Mouse (Mus musculus) CH12.LX (cell line): ENCODE data around the gene Bcat1. TPM values are rescaled to one million over a fixed set of nuclear protein-coding genes. Genes with fewer than 3 reads are reported as not detected.

Experiments used
- DNase-seq: peaks from one replicate; pipeline ENCODE4 v3.0.0-alpha.2; 2013; ENCODE audit errors: extremely low read depth
- H3K27ac ChIP-seq: 2 replicates; pipeline ENCODE4 v1.5.1; 2012; ENCODE audit warnings: low read depth, mild to moderate bottlenecking, control low read depth, moderate library complexity; ENCODE audit not compliant: insufficient read depth
- H3K27me3 ChIP-seq: replicated peaks from 2 replicates; pipeline ENCODE3; 2012; ENCODE audit warnings: inconsistent platforms
- H3K36me3 ChIP-seq, 2 experiments: replicated peaks in 1 of 2; 2 replicates each; pipeline versions ENCODE3 to v1.6.1; 2012; ENCODE audit warnings: inconsistent platforms in 1 of 2, low read length in 1 of 2, mild to moderate bottlenecking in 1 of 2, mixed read lengths in 1 of 2, moderate library complexity in 1 of 2; ENCODE audit not compliant: control insufficient read depth in 1 of 2, insufficient read depth in 1 of 2
- H3K4me1 ChIP-seq, 2 experiments: 2 replicates each; pipeline ENCODE4 v1.6.1; 2012; ENCODE audit warnings: inconsistent platforms in 1 of 2, moderate library complexity in 1 of 2; ENCODE audit not compliant: insufficient read depth in 2 of 2, control insufficient read depth in 1 of 2
- H3K4me2 ChIP-seq: 2 replicates; pipeline ENCODE4 v1.6.1; 2012; ENCODE audit warnings: low read depth, mild to moderate bottlenecking, control low read depth; ENCODE audit not compliant: poor library complexity, insufficient read depth, severe bottlenecking
- H3K4me3 ChIP-seq, 3 experiments: fragments of 150-350 bp in 1 of 3; sonication (generic) in 1 of 3; replicated peaks in 1 of 3; 2 replicates each; pipeline versions ENCODE3 to v1.5.1; 2011 to 2012; ENCODE audit warnings: low read depth in 2 of 3, low read length in 2 of 3, mild to moderate bottlenecking in 2 of 3, moderate library complexity in 2 of 3, control low read depth in 1 of 3, improper control_type of control experiment in 1 of 3, inconsistent platforms in 1 of 3, mixed read lengths in 1 of 3; ENCODE audit not compliant: poor library complexity in 1 of 3
- H3K79me2 ChIP-seq: replicated peaks from 2 replicates; pipeline ENCODE4 v1.6.1; 2012; ENCODE audit warnings: mild to moderate bottlenecking, moderate library complexity; ENCODE audit not compliant: control insufficient read depth, poor library complexity, insufficient read depth, severe bottlenecking; ENCODE audit errors: extremely low read depth
- H3K9ac ChIP-seq: 2 replicates; pipeline ENCODE4 v1.6.1; 2012; ENCODE audit warnings: low read depth, mild to moderate bottlenecking, control low read depth, moderate library complexity; ENCODE audit not compliant: insufficient read depth
- H3K9me3 ChIP-seq: replicated peaks from 2 replicates; pipeline ENCODE3; 2012; ENCODE audit warnings: low read length, inconsistent platforms, mixed read lengths
- BHLHE40 ChIP-seq: IDR thresholded peaks from 2 replicates; pipeline ENCODE4 v1.6.1; 2011; ENCODE audit warnings: mild to moderate bottlenecking, low read depth, low read length, improper control_type of control experiment
- CHD2 ChIP-seq: IDR thresholded peaks from 2 replicates; pipeline ENCODE4 v1.6.1; 2011; ENCODE audit warnings: low read length, improper control_type of control experiment
- CTCF ChIP-seq, 2 experiments: IDR thresholded peaks in 1 of 2; conservative IDR thresholded peaks in 1 of 2; 2 replicates each; pipeline ENCODE4 v1.5.1; 2011 to 2012; ENCODE audit warnings: low read depth in 2 of 2, low read length in 2 of 2, improper control_type of control experiment in 1 of 2, inconsistent platforms in 1 of 2, mild to moderate bottlenecking in 1 of 2, moderate library complexity in 1 of 2
- E2F4 ChIP-seq: IDR thresholded peaks from 2 replicates; pipeline ENCODE4 v1.6.1; 2011; ENCODE audit warnings: low read depth, low read length, improper control_type of control experiment; ENCODE audit not compliant: insufficient replicate concordance
- ELF1 ChIP-seq: IDR thresholded peaks from 2 replicates; pipeline ENCODE4 v1.6.1; 2014; ENCODE audit warnings: low read depth, mild to moderate bottlenecking, inconsistent platforms, low read length, improper control_type of control experiment
- EP300 ChIP-seq: IDR thresholded peaks from 2 replicates; pipeline ENCODE4 v1.6.1; 2011; ENCODE audit warnings: low read length, improper control_type of control experiment
- ETS1 ChIP-seq: conservative IDR thresholded peaks from 2 replicates; pipeline ENCODE4 v1.6.1; 2012; ENCODE audit warnings: low read depth, mild to moderate bottlenecking, inconsistent platforms, low read length, improper control_type of control experiment, moderate library complexity
- HCFC1 ChIP-seq: IDR thresholded peaks from 2 replicates; pipeline ENCODE4 v1.6.1; 2012; ENCODE audit warnings: low read depth, mild to moderate bottlenecking, inconsistent platforms, low read length, improper control_type of control experiment
- IRF4 ChIP-seq: IDR thresholded peaks from 2 replicates; pipeline ENCODE4 v1.6.1; 2014; ENCODE audit warnings: low read depth, mild to moderate bottlenecking, inconsistent platforms, low read length, improper control_type of control experiment
- KAT2A ChIP-seq: IDR thresholded peaks from 2 replicates; pipeline ENCODE4 v1.6.1; 2012; ENCODE audit warnings: low read length, improper control_type of control experiment, inconsistent platforms; ENCODE audit not compliant: insufficient replicate concordance
- MAX ChIP-seq: IDR thresholded peaks from 2 replicates; pipeline ENCODE4 v1.6.1; 2011; ENCODE audit warnings: low read length, improper control_type of control experiment
- MAZ ChIP-seq: IDR thresholded peaks from 2 replicates; pipeline ENCODE4 v1.6.1; 2012; ENCODE audit warnings: low read depth, mild to moderate bottlenecking, inconsistent platforms, low read length, improper control_type of control experiment, moderate library complexity
- MEF2A ChIP-seq: IDR thresholded peaks from 2 replicates; pipeline ENCODE4 v1.6.1; 2014; ENCODE audit warnings: low read depth, mild to moderate bottlenecking, inconsistent platforms, low read length, improper control_type of control experiment, borderline replicate concordance
- MXI1 ChIP-seq: IDR thresholded peaks from 2 replicates; pipeline ENCODE4 v1.6.1; 2011; ENCODE audit warnings: mild to moderate bottlenecking, low read depth, low read length, improper control_type of control experiment
- MYC ChIP-seq: IDR thresholded peaks from 2 replicates; pipeline ENCODE4 v1.6.1; 2011; ENCODE audit warnings: low read depth, mild to moderate bottlenecking, improper control_type of control experiment, low read length
- NELFE ChIP-seq: IDR thresholded peaks from 2 replicates; pipeline ENCODE4 v1.6.1; 2011; ENCODE audit warnings: low read depth, low read length, improper control_type of control experiment
- NRF1 ChIP-seq: IDR thresholded peaks from 2 replicates; pipeline ENCODE4 v1.6.1; 2014; ENCODE audit warnings: low read depth, mild to moderate bottlenecking, inconsistent platforms, low read length, improper control_type of control experiment, moderate library complexity
- POLR2A ChIP-seq: IDR thresholded peaks from 2 replicates; pipeline ENCODE4 v1.6.1; 2011; ENCODE audit warnings: low read depth, mild to moderate bottlenecking, improper control_type of control experiment, low read length
- RAD21 ChIP-seq: IDR thresholded peaks from 2 replicates; pipeline ENCODE4 v1.6.1; 2011; ENCODE audit warnings: low read depth, mild to moderate bottlenecking, low read length, improper control_type of control experiment, moderate library complexity
- RCOR1 ChIP-seq: conservative IDR thresholded peaks from 2 replicates; pipeline ENCODE4 v1.6.1; 2012; ENCODE audit warnings: low read depth, mild to moderate bottlenecking, inconsistent platforms, low read length, improper control_type of control experiment
- SIN3A ChIP-seq: IDR thresholded peaks from 2 replicates; pipeline ENCODE4 v1.6.1; 2012; ENCODE audit warnings: low read length, improper control_type of control experiment, inconsistent platforms
- SMC3 ChIP-seq: IDR thresholded peaks from 2 replicates; pipeline ENCODE4 v1.6.1; 2011; ENCODE audit warnings: low read depth, low read length, improper control_type of control experiment
- TBP ChIP-seq: conservative IDR thresholded peaks from 2 replicates; pipeline ENCODE4 v1.6.1; 2011; ENCODE audit warnings: low read depth, low read length, improper control_type of control experiment
- TCF12 ChIP-seq: IDR thresholded peaks from 2 replicates; pipeline ENCODE4 v1.6.1; 2014; ENCODE audit warnings: low read depth, mild to moderate bottlenecking, inconsistent platforms, low read length, improper control_type of control experiment
- UBTF ChIP-seq: IDR thresholded peaks from 2 replicates; pipeline ENCODE4 v1.6.1; 2012; ENCODE audit warnings: low read depth, mild to moderate bottlenecking, inconsistent platforms, low read length, improper control_type of control experiment, moderate library complexity
- USF2 ChIP-seq: conservative IDR thresholded peaks from 2 replicates; pipeline ENCODE4 v1.6.1; 2011; ENCODE audit warnings: low read depth, low read length, improper control_type of control experiment
- ZC3H11A ChIP-seq: IDR thresholded peaks from 2 replicates; pipeline ENCODE4 v1.6.1; 2012; ENCODE audit warnings: low read depth, mild to moderate bottlenecking, inconsistent platforms, low read length, improper control_type of control experiment
- ZKSCAN1 ChIP-seq: IDR thresholded peaks from 2 replicates; pipeline ENCODE4 v1.6.1; 2012; ENCODE audit warnings: low read depth, inconsistent platforms, low read length, improper control_type of control experiment, borderline replicate concordance
- ZMIZ1 ChIP-seq: IDR thresholded peaks from 2 replicates; pipeline ENCODE4 v1.6.1; 2012; ENCODE audit warnings: low read depth, mild to moderate bottlenecking, inconsistent platforms, low read length, improper control_type of control experiment
- ZNF384 ChIP-seq: IDR thresholded peaks from 2 replicates; pipeline ENCODE4 v1.6.1; 2012; ENCODE audit warnings: low read depth, low read length, improper control_type of control experiment, inconsistent platforms
- dilution Hi-C: fragments of 300-500 bp; cut with MboI; formaldehyde crosslinking; loops from 2 replicates; pipeline ENCODE4 v1.14.3; 2020; ENCODE audit warnings: low sequenced_read_pairs; ENCODE audit not compliant: extremely low pct_unique_long_range_greater_than_20kb, extremely low pct_ligation_motif_present
- in situ Hi-C: fragments of 300-500 bp; cut with MboI; formaldehyde crosslinking; loops from 3 replicates; pipeline ENCODE4 v1.14.3; 2019; ENCODE audit warnings: low sequenced_read_pairs, low pct_ligation_motif_present, low pct_unique_long_range_greater_than_20kb, mixed read lengths
- polyA plus RNA-seq: library from polyadenylated mRNA; unstranded; fragments of >175 nt; gene quantifications from 2 replicates; pipeline ENCODE4 v1.2.1, GENCODE M21; 2012; ENCODE audit warnings: low read depth; ENCODE audit not compliant: insufficient read length
- total RNA-seq, 2 experiments: library from RNA; depleted of rRNA; stranded (reverse); fragments of 300-350 nt in 1 of 2; fragments of >200 nt in 1 of 2; gene quantifications; 2 replicates each; pipeline ENCODE4 v1.2.3; 2012 to 2014

Bcat1 gene
- total and polyA plus RNA-seq, 3 experiments: 141 to 199 (median 176) TPM

GRCm38 (mm10) chr6:145104241-145104939, 28.4 kb upstream of the Bcat1 start:
- dilution Hi-C loops: no loop called here
- Histone ChIP-seq H3K4me3 (no peak overlapping the region), H3K4me1 (peaks cover 13 to 82% of the 10 kb centered on the region in 2 experiments), H3K9me3 (no peaks in the 10 kb centered on the region), H3K36me3 (no peaks in the 10 kb centered on the region), H3K27ac (peak overlapping the region; percentile 21; the same call in 1 of the 2 replicates), H3K4me2 (no peak overlapping the region), H3K27me3 (no peaks in the 10 kb centered on the region), H3K79me2 (no peaks in the 10 kb centered on the region), H3K9ac (no peak overlapping the region)
- in situ Hi-C loops: no loop called here
- TF ChIP-seq HCFC1 (no peak), SIN3A (no peak), UBTF (no peak), RAD21 (no peak), CHD2 (no peak), CTCF (conservative IDR thresholded peaks at IDR 0.05 in 1 of 2, IDR thresholded peaks at IDR 0.05 in 1 of 2; ENCODE audit: low read depth in 2 of 2, low read length in 2 of 2) (no peak), IRF4 (peak; percentile 77), TCF12 (peak; percentile 46; the same call in 1 of the 2 replicates), MAZ (no peak), E2F4 (no peak), KAT2A (no peak), ZC3H11A (no peak), POLR2A (no peak), NRF1 (no peak), MXI1 (no peak), USF2 (no peak), BHLHE40 (peak; percentile 93), EP300 (peak; percentile 68), MYC (peak; percentile 16; the same call in 1 of the 2 replicates), MEF2A (peak; percentile 75; the same call in 1 of the 2 replicates), ETS1 (peak; percentile 82), ZNF384 (no peak), TBP (no peak), RCOR1 (no peak), ELF1 (no peak), MAX (peak; percentile 54; the same call in 1 of the 2 replicates), ZKSCAN1 (no peak), SMC3 (no peak), ZMIZ1 (no peak), NELFE (no peak)
- DNase-seq: peak; percentile 58
